Mouse (Mus musculus) ES-CJ7 (cell line): ENCODE measurements around the gene Gm4907.
"Not testable (repeated sequence)": the region's sequence is repeated elsewhere in the genome, so short reads cannot be mapped to it uniquely, and the experiment has no call there.

Experiments used
- DNase-seq: peaks from one replicate; pipeline ENCODE4 v3.0.0; 2011; ENCODE audit warnings: low read depth, low spot score

The Gm4907 gene

DNA sequence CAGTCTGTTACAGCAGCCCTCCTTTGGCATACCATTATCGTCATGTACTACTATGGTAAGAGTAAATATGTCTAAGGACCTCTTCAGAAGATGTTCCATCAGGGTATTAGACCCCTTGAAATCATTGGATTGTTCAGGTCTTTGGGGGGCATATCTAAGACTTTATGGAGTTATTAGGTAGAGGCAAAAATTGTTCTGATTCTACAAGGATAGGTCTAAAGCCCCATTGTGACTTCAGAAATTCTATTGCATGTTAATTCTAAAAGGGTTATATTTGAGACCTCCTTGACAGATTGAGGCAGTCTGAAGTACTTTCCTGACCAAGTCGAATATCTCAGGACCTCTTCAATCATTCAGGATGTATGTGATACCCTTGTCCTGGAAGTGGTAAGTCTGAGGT lies at the start of gene Gm4907:
Gene Gm4907 (plus strand): TSS at position 301 of the 400 bp plus-strand sequence.
- DNase-seq, result not testable (repeated sequence)

GRCm38 (mm10) chrX:23833784-23834183 lies 48.6 kb upstream of the Gm4907 start:
- not testable (repeated sequence) for DNase-seq

GRCm38 (mm10) chrX:23840921-23841320 lies 41.4 kb upstream of the Gm4907 start:
- DNase-seq, result no peak

- DNase-seq, result peak; percentile 88
These were observed 71.8 kb downstream of the Gm4907 start for GRCm38 (mm10) chrX:23954161-23954560.
